Comparison of ENCODE assay signal across 8 mouse cellular contexts in the genomic region with DNA sequence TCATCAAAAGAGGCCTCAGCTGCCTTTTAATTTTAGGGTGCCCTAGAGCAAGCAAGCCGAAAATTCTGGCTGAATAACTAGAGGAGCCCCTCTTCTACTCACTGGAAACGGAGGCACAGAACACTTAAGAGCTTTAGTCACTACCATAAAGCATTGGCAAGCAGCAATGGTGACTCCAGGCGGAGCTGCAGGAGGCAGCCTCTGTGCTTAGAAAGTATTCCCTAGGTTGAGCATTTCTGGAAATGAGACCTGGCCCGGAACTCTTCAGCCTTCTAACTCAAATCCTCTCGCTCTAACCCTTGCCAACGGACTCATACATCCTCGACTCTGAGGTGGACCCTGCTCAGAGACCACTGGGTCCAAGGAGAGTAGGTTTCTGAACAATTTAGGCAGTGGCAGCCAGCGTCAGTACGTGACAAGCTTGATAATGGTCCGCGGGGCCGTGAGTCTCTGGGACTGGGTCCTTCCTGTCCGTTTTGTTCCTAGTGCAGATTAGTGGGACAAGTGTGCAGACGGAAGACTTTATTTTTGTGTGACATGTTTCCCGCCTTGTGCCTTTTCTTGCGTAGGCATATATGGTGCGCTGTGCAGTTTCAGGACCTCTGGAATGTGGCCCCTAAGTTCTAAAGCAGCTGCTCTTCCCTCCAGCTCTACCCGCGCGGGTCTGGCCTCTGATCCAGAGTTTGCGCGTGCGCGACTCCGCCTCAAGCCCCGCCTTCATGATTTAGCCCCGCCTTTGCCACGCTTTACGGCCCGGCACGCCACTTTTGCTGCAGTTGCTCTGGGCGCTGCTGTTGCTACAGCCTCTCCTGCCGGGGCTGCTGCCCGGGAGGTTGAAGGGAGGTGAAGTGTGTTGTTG. TPM values are rescaled to one million over a fixed set of nuclear protein-coding genes. Genes with fewer than 3 reads are reported as not detected.
DNase-seq lines count a peak whose midpoint lies in the region; ATAC-seq and TF ChIP-seq lines count a peak whose summit lies in the region.

D230025D16Rik (plus strand) TSS at position 733 of the 859 bp plus-strand sequence.

- 3% methylated on average over 34 of the region's 34 CpGs for WGBS in heart, embryonic 12.5 days
- 2% methylated on average over 34 of the region's 34 CpGs for WGBS in kidney, postnatal 0 days
- 4% methylated on average over 34 of the region's 34 CpGs for WGBS in liver, embryonic 11.5 days
- whole genome bisulfite sequencing in stomach, embryonic 14.5 days, result 3% methylated on average over 34 of the region's 34 CpGs

- ATAC-seq in heart, embryonic 12.5 days (ENCODE audit: insufficient number of reproducible peaks, low FRiP score), result peak; percentile 95
- peak; percentile 96 for ATAC-seq in kidney, postnatal 0 days (replicated peaks; ENCODE audit: low FRiP score, low read depth)
- ATAC-seq in liver, embryonic 11.5 days (replicated peaks; ENCODE audit: low FRiP score), result peak; percentile 92
- peak; percentile 94 for ATAC-seq in stomach, embryonic 14.5 days (ENCODE audit: insufficient number of reproducible peaks, insufficient read depth, low FRiP score, low read depth)

- no peaks in the 10 kb centered on the region for H3K9me3 ChIP-seq in erythroblast, embryonic 14.5 days (ENCODE audit: control insufficient read depth, low read length)
- H3K9me3 ChIP-seq in heart, embryonic 12.5 days (replicated peaks), result no peaks in the 10 kb centered on the region
- H3K9me3 ChIP-seq in kidney, postnatal 0 days (replicated peaks; ENCODE audit: low read length), result no peaks in the 10 kb centered on the region
- H3K9me3 ChIP-seq in liver, embryonic 11.5 days (ENCODE audit: control insufficient read depth, low read length), result no peaks in the 10 kb centered on the region
- no peaks in the 10 kb centered on the region for H3K9me3 ChIP-seq in stomach, embryonic 14.5 days (ENCODE audit: control insufficient read depth, low read depth, low read length)

- no peak for TF ChIP-seq CTCF in C2C12 (IDR thresholded peaks at IDR 0.05; ENCODE audit: control insufficient read depth, insufficient read depth, insufficient read length)
- no peak for TF ChIP-seq CTCF in brain, embryonic 14.5 days (IDR thresholded peaks at IDR 0.05; ENCODE audit: borderline replicate concordance, extremely low read depth, insufficient read depth, insufficient read length)
- TF ChIP-seq CTCF in kidney, postnatal 0 days (IDR thresholded peaks at IDR 0.05; ENCODE audit: low read depth), result no peak

- H3K9ac ChIP-seq in heart, embryonic 12.5 days, result peak within 1 kb of the TSS; percentile 91
- H3K9ac ChIP-seq in kidney, postnatal 0 days (ENCODE audit: low read depth, low read length), result peak within 1 kb of the TSS; percentile 89
- peak within 1 kb of the TSS; percentile 95 for H3K9ac ChIP-seq in liver, embryonic 11.5 days (ENCODE audit: low read depth, low read length)
- peak within 1 kb of the TSS; percentile 92 for H3K9ac ChIP-seq in stomach, embryonic 14.5 days (replicated peaks; ENCODE audit: low read depth, low read length)

- TF ChIP-seq POLR2A in brain, embryonic 14.5 days (IDR thresholded peaks at IDR 0.05; ENCODE audit: borderline replicate concordance, extremely low read depth, insufficient read depth, insufficient read length, poor library complexity, severe bottlenecking), result peak; percentile 83; the same call in 1 of the 2 replicates

- peaks cover 36% of the 10 kb centered on the region for H3K4me1 ChIP-seq in erythroblast, embryonic 14.5 days (ENCODE audit: control insufficient read depth)
- peaks cover 16% of the 10 kb centered on the region for H3K4me1 ChIP-seq in heart, embryonic 12.5 days (replicated peaks)
- peaks cover 7% of the 10 kb centered on the region for H3K4me1 ChIP-seq in kidney, postnatal 0 days (replicated peaks; ENCODE audit: insufficient read depth, low read length)
- peaks cover 6% of the 10 kb centered on the region; the same call in 1 of the 2 replicates for H3K4me1 ChIP-seq in liver, embryonic 11.5 days (replicated peaks; ENCODE audit: control insufficient read depth, insufficient read depth, low read length)
- peaks cover 9% of the 10 kb centered on the region for H3K4me1 ChIP-seq in stomach, embryonic 14.5 days (ENCODE audit: control insufficient read depth, insufficient read depth, low read length)

- H3K36me3 ChIP-seq in C2C12 (ENCODE audit: control insufficient read depth, insufficient read depth), result no peaks in the 10 kb centered on the region
- H3K36me3 ChIP-seq in erythroblast, embryonic 14.5 days (ENCODE audit: control insufficient read depth), result peaks cover 24% of the 10 kb centered on the region
- H3K36me3 ChIP-seq in heart, embryonic 12.5 days, result no peaks in the 10 kb centered on the region
- H3K36me3 ChIP-seq in kidney, postnatal 0 days (ENCODE audit: insufficient read depth, low read length), result no peaks in the 10 kb centered on the region
- H3K36me3 ChIP-seq in liver, embryonic 11.5 days (ENCODE audit: control insufficient read depth, insufficient read depth, low read length), result no peaks in the 10 kb centered on the region
- H3K36me3 ChIP-seq in stomach, embryonic 14.5 days (ENCODE audit: control insufficient read depth, insufficient read depth, low read length), result no peaks in the 10 kb centered on the region

- H3K79me3 ChIP-seq in C2C12 (ENCODE audit: low read depth), result peaks cover 31% of the 10 kb centered on the region

- peak; percentile 98 for DNase-seq in brain, embryonic 14.5 days (ENCODE audit: low read depth)
- peak; percentile 97 for DNase-seq in kidney, postnatal 0 days (ENCODE audit: low spot score)
- DNase-seq in liver, embryonic 11.5 days (ENCODE audit: low spot score), result peak; percentile 97
- peak; percentile 98 for DNase-seq in naive thymus-derived CD4-positive, alpha-beta T cell, adult 2 months (ENCODE audit: low read depth)

- peak within 1 kb of the TSS; percentile 92 for H3ac ChIP-seq in C2C12 (ENCODE audit: control insufficient read depth, insufficient read length, low read depth)

- peaks cover 47% of the 10 kb centered on the region for H3K79me2 ChIP-seq in C2C12 (ENCODE audit: control insufficient read depth, insufficient read depth)

- H3K4me2 ChIP-seq in heart, embryonic 12.5 days, result peak within 1 kb of the TSS; percentile 80
- peak within 1 kb of the TSS; percentile 81 for H3K4me2 ChIP-seq in kidney, postnatal 0 days (ENCODE audit: low read length)
- H3K4me2 ChIP-seq in liver, embryonic 11.5 days, result peak within 1 kb of the TSS; percentile 87
- H3K4me2 ChIP-seq in stomach, embryonic 14.5 days (replicated peaks; ENCODE audit: low read depth, low read length), result peak within 1 kb of the TSS; percentile 84

- peak within 1 kb of the TSS; percentile 82 for H3K27ac ChIP-seq in heart, embryonic 12.5 days (ENCODE audit: poor library complexity, severe bottlenecking)
- peak within 1 kb of the TSS; percentile 94 for H3K27ac ChIP-seq in kidney, postnatal 0 days
- H3K27ac ChIP-seq in liver, embryonic 11.5 days (ENCODE audit: low read depth, low read length), result peak within 1 kb of the TSS; percentile 80
- H3K27ac ChIP-seq in stomach, embryonic 14.5 days (ENCODE audit: low read length), result peak within 1 kb of the TSS; percentile 71

- H3K27me3 ChIP-seq in C2C12 (ENCODE audit: control insufficient read depth, insufficient read depth, insufficient read length), result no peaks in the 10 kb centered on the region
- no peaks in the 10 kb centered on the region for H3K27me3 ChIP-seq in erythroblast, embryonic 14.5 days (ENCODE audit: control insufficient read depth)
- no peaks in the 10 kb centered on the region for H3K27me3 ChIP-seq in heart, embryonic 12.5 days (replicated peaks)
- H3K27me3 ChIP-seq in kidney, postnatal 0 days (ENCODE audit: insufficient read depth, low read length), result no peaks in the 10 kb centered on the region
- no peaks in the 10 kb centered on the region for H3K27me3 ChIP-seq in liver, embryonic 11.5 days (replicated peaks; ENCODE audit: control insufficient read depth, insufficient read depth, low read length)
- no peaks in the 10 kb centered on the region for H3K27me3 ChIP-seq in stomach, embryonic 14.5 days (ENCODE audit: control insufficient read depth, insufficient read depth, low read length)

- peak within 1 kb of the TSS; percentile 89 for H3K4me3 ChIP-seq in C2C12 (ENCODE audit: insufficient read depth, poor library complexity, severe bottlenecking)
- H3K4me3 ChIP-seq in erythroblast, embryonic 14.5 days (replicated peaks), result peak within 1 kb of the TSS; percentile 67
- H3K4me3 ChIP-seq in heart, embryonic 12.5 days, result peak within 1 kb of the TSS; percentile 96
- H3K4me3 ChIP-seq in kidney, postnatal 0 days (replicated peaks; ENCODE audit: low read depth, low read length), result peak within 1 kb of the TSS; percentile 92
- H3K4me3 ChIP-seq in liver, embryonic 11.5 days (ENCODE audit: low read depth, low read length), result peak within 1 kb of the TSS; percentile 99
- H3K4me3 ChIP-seq in stomach, embryonic 14.5 days (ENCODE audit: low read depth, low read length), result peak within 1 kb of the TSS; percentile 95

TF ChIP-seq in C2C12, 6 proteins besides CTCF, POLR2A, EP300 and RAD21:
- TF ChIP-seq MYOG (IDR thresholded peaks at IDR 0.05; ENCODE audit: control insufficient read depth, extremely low read depth, insufficient read length) (no peak), MAX (IDR thresholded peaks at IDR 0.05) (no peak), FOSL1 (IDR thresholded peaks at IDR 0.05; ENCODE audit: insufficient read depth, low read length, poor library complexity, severe bottlenecking) (no peak), USF1 (IDR thresholded peaks at IDR 0.05; ENCODE audit: low read depth) (no peak), MYOD1 (IDR thresholded peaks at IDR 0.05; ENCODE audit: control insufficient read depth, insufficient read length, low read depth) (peak; percentile 45)
TF ChIP-seq in C2C12: peak in this region for 1.

RNA-seq across cellular contexts. Expression of gene D230025D16Rik, which starts in this region (rescaled TPM):
- 11.4 TPM for polyA plus RNA-seq in C2C12 (2012; fragmentation: generic; extraction: Trizol)
- polyA plus RNA-seq in brain, embryonic 14.5 days (2012; rRNA removed), result 33.4 and 40.5 TPM in 2 replicates
- 0.63 and 1.3 TPM in 2 replicates for polyA plus RNA-seq in erythroblast, embryonic 14.5 days (2012)
- 18.7 and 18.9 TPM in 2 replicates for polyA plus RNA-seq in heart, embryonic 12.5 days (2016; fragmentation: Nextera tagmentation; extraction: Ambion mirVana)
- 19.2 and 20.6 TPM in 2 replicates for polyA plus RNA-seq in kidney, postnatal 0 days (2015; fragmentation: Nextera tagmentation; extraction: Ambion mirVana)
- 24.0 and 25.2 TPM in 2 replicates for polyA plus RNA-seq in liver, embryonic 11.5 days (2014; fragmentation: Nextera tagmentation; extraction: Ambion mirVana)
- polyA plus RNA-seq in stomach, embryonic 14.5 days (2014; fragmentation: Nextera tagmentation; extraction: Ambion mirVana), result 33.1 and 34.5 TPM in 2 replicates

Comparison
In these comparisons a context has a peak if more than half of its experiments do, and no peak if none do; other contexts are left out.
1. Peak in every context shown above with its lines: DNase-seq, ATAC-seq, H3K4me3 ChIP-seq and H3K27ac ChIP-seq.